Mouse (Mus musculus): Measurements from ENCODE around the gene Dicer1.

DNA sequence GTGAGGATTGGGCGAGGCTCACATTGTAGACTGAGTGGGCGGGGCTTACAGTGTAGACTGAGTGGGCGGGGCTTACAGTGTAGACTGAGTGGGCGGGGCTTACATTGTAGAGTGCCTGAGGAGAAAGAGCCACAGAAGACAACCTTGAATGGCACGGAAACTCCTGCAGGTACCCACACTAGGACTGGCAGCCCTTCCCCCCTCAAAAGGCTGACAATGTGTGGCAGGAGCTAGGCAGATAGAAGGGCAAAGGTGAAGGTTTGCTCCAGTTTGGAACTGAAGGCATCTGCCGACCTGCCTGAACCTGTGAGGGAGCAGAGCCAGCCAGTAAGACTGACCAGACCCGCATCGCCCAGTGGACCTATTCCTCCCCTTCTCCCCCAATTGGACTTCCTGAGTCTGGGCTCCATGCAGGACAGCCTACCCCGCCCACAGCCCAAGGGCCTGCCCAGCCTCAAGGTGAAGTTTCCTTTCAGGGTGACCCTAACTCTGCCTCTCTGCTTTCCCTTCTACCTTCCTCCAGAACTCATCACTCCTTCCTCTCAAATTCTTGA is 74.3 kb downstream of the Dicer1 start:
- TF ChIP-seq EP300 (IDR thresholded peaks at IDR 0.05), result no peak
- TF ChIP-seq CTCF (IDR thresholded peaks at IDR 0.05), result no peak

Measured in lung, postnatal 0 days (tissue).